Mouse (Mus musculus): ENCODE results near the gene Zfp687. TPM values are rescaled to one million over a fixed set of nuclear protein-coding genes. Genes with fewer than 3 reads are reported as not detected.

Gene Zfp687
- polyA plus RNA-seq (2015; fragmentation: Nextera tagmentation; extraction: Ambion mirVana) = 28.8 and 32.9 TPM in 2 replicates

- peaks cover 20% of the 10 kb centered on the region for H3K36me3 ChIP-seq (ENCODE audit: insufficient read depth, low read length)
- no peaks in the 10 kb centered on the region for H3K9me3 ChIP-seq (ENCODE audit: low read length)
- ATAC-seq (ENCODE audit: low FRiP score, low TSS enrichment) = peak; percentile 100
- H3K4me3 ChIP-seq (ENCODE audit: low read length) = peak within 1 kb of the TSS; percentile 80
- H3K27ac ChIP-seq (ENCODE audit: low read length) = peak within 1 kb of the TSS; percentile 99
- whole genome bisulfite sequencing = under 1% methylated on average over 34 of the region's 37 CpGs
- peak within 1 kb of the TSS; percentile 88 for H3K4me2 ChIP-seq (replicated peaks; ENCODE audit: low read depth, low read length)
- H3K27me3 ChIP-seq (ENCODE audit: insufficient read depth, low read length) = no peaks in the 10 kb centered on the region
- H3K9ac ChIP-seq (replicated peaks; ENCODE audit: low read length) = peak within 1 kb of the TSS; percentile 83
- H3K4me1 ChIP-seq (ENCODE audit: insufficient read depth, low read length) = peaks cover 18% of the 10 kb centered on the region
These were observed at the start of gene Zfp687 for GRCm38 (mm10) chr3:95015337-95015872. Zfp687 (minus strand) TSS chr3:95015448.

GRCm38 (mm10) chr3:95063741-95064140 is 48.5 kb upstream of the Zfp687 start:
- Histone ChIP-seq H3K27me3 (ENCODE audit: insufficient read depth, low read length) (no peaks in the 10 kb centered on the region), H3K4me3 (ENCODE audit: low read length) (no peak overlapping the region), H3K9me3 (ENCODE audit: low read length) (no peaks in the 10 kb centered on the region), H3K4me1 (ENCODE audit: insufficient read depth, low read length) (no peaks in the 10 kb centered on the region), H3K9ac (replicated peaks; ENCODE audit: low read length) (no peak overlapping the region), H3K36me3 (ENCODE audit: insufficient read depth, low read length) (peaks cover 80% of the 10 kb centered on the region), H3K27ac (ENCODE audit: low read length) (no peak overlapping the region), H3K4me2 (replicated peaks; ENCODE audit: low read depth, low read length) (no peak overlapping the region)
- no peak for ATAC-seq (ENCODE audit: low FRiP score, low TSS enrichment)
- 89% methylated on average over 4 of the region's 4 CpGs for WGBS

GRCm38 (mm10) chr3:95058078-95058477 is 42.8 kb upstream of the Zfp687 start:
- ATAC-seq (ENCODE audit: low FRiP score, low TSS enrichment) = no peak
- Histone ChIP-seq H3K4me2 (replicated peaks; ENCODE audit: low read depth, low read length) (no peak overlapping the region), H3K4me3 (ENCODE audit: low read length) (no peak overlapping the region), H3K27ac (ENCODE audit: low read length) (no peak overlapping the region), H3K27me3 (ENCODE audit: insufficient read depth, low read length) (no peaks in the 10 kb centered on the region), H3K36me3 (ENCODE audit: insufficient read depth, low read length) (peaks cover 45% of the 10 kb centered on the region), H3K9ac (replicated peaks; ENCODE audit: low read length) (no peak overlapping the region), H3K9me3 (ENCODE audit: low read length) (no peaks in the 10 kb centered on the region), H3K4me1 (ENCODE audit: insufficient read depth, low read length) (peaks cover 6% of the 10 kb centered on the region; the same call in 1 of the 2 replicates)
- WGBS = 80% methylated on average over 8 of the region's 8 CpGs

- no peaks in the 10 kb centered on the region for H3K9me3 ChIP-seq (ENCODE audit: low read length)
- WGBS = 86% methylated on average over 7 of the region's 7 CpGs
- no peak overlapping the region for H3K4me3 ChIP-seq (ENCODE audit: low read length)
- H3K4me1 ChIP-seq (ENCODE audit: insufficient read depth, low read length) = peaks cover 6% of the 10 kb centered on the region; the same call in 1 of the 2 replicates
- no peak overlapping the region for H3K4me2 ChIP-seq (replicated peaks; ENCODE audit: low read depth, low read length)
- H3K27ac ChIP-seq (ENCODE audit: low read length) = no peak overlapping the region
- H3K36me3 ChIP-seq (ENCODE audit: insufficient read depth, low read length) = peaks cover 29% of the 10 kb centered on the region
- no peaks in the 10 kb centered on the region for H3K27me3 ChIP-seq (ENCODE audit: insufficient read depth, low read length)
- H3K9ac ChIP-seq (replicated peaks; ENCODE audit: low read length) = no peak overlapping the region
- no peak for ATAC-seq (ENCODE audit: low FRiP score, low TSS enrichment)
These were observed 41.0 kb upstream of the Zfp687 start for GRCm38 (mm10) chr3:95056275-95056674.

GRCm38 (mm10) chr3:95054481-95055260 is 39.4 kb upstream of the Zfp687 start:
- Histone ChIP-seq H3K9ac (replicated peaks; ENCODE audit: low read length) (no peak overlapping the region), H3K9me3 (ENCODE audit: low read length) (no peaks in the 10 kb centered on the region), H3K36me3 (ENCODE audit: insufficient read depth, low read length) (peaks cover 13% of the 10 kb centered on the region), H3K27ac (ENCODE audit: low read length) (peak overlapping the region; percentile 15), H3K27me3 (ENCODE audit: insufficient read depth, low read length) (no peaks in the 10 kb centered on the region), H3K4me3 (ENCODE audit: low read length) (no peak overlapping the region), H3K4me1 (ENCODE audit: insufficient read depth, low read length) (peaks cover 6% of the 10 kb centered on the region; the same call in 1 of the 2 replicates), H3K4me2 (replicated peaks; ENCODE audit: low read depth, low read length) (no peak overlapping the region)
- ATAC-seq (ENCODE audit: low FRiP score, low TSS enrichment) = no peak
- WGBS = 58% methylated on average over 10 of the region's 10 CpGs

GRCm38 (mm10) chr3:95053701-95054100 is 38.5 kb upstream of the Zfp687 start:
- H3K4me1 ChIP-seq (ENCODE audit: insufficient read depth, low read length) = peaks cover 6% of the 10 kb centered on the region; the same call in 1 of the 2 replicates
- ATAC-seq (ENCODE audit: low FRiP score, low TSS enrichment) = no peak
- peaks cover 5% of the 10 kb centered on the region; the same call in 1 of the 2 replicates for H3K36me3 ChIP-seq (ENCODE audit: insufficient read depth, low read length)
- 42% methylated on average over 3 of the region's 3 CpGs for WGBS
- no peak overlapping the region for H3K4me3 ChIP-seq (ENCODE audit: low read length)
- no peak overlapping the region for H3K4me2 ChIP-seq (replicated peaks; ENCODE audit: low read depth, low read length)
- H3K9me3 ChIP-seq (ENCODE audit: low read length) = no peaks in the 10 kb centered on the region
- no peaks in the 10 kb centered on the region for H3K27me3 ChIP-seq (ENCODE audit: insufficient read depth, low read length)
- H3K27ac ChIP-seq (ENCODE audit: low read length) = no peak overlapping the region
- H3K9ac ChIP-seq (replicated peaks; ENCODE audit: low read length) = no peak overlapping the region

GRCm38 (mm10) chr3:95052959-95053358 is 37.7 kb upstream of the Zfp687 start:
- Histone ChIP-seq H3K27me3 (ENCODE audit: insufficient read depth, low read length) (no peaks in the 10 kb centered on the region), H3K9ac (replicated peaks; ENCODE audit: low read length) (no peak overlapping the region), H3K4me3 (ENCODE audit: low read length) (no peak overlapping the region), H3K4me1 (ENCODE audit: insufficient read depth, low read length) (peaks cover 6% of the 10 kb centered on the region; the same call in 1 of the 2 replicates), H3K4me2 (replicated peaks; ENCODE audit: low read depth, low read length) (no peak overlapping the region), H3K9me3 (ENCODE audit: low read length) (no peaks in the 10 kb centered on the region), H3K36me3 (ENCODE audit: insufficient read depth, low read length) (peaks cover under 1% of the 10 kb centered on the region; the same call in 1 of the 2 replicates), H3K27ac (ENCODE audit: low read length) (no peak overlapping the region)
- ATAC-seq (ENCODE audit: low FRiP score, low TSS enrichment) = 0 out of 2 replicates have a peak, but pooled peaks have one; percentile 15
- 56% methylated on average over 1 of the region's 1 CpGs for WGBS

- Histone ChIP-seq H3K36me3 (ENCODE audit: insufficient read depth, low read length) (no peaks in the 10 kb centered on the region), H3K4me2 (replicated peaks; ENCODE audit: low read depth, low read length) (no peak overlapping the region), H3K4me1 (ENCODE audit: insufficient read depth, low read length) (no peaks in the 10 kb centered on the region), H3K27me3 (ENCODE audit: insufficient read depth, low read length) (no peaks in the 10 kb centered on the region), H3K4me3 (ENCODE audit: low read length) (no peak overlapping the region), H3K9me3 (ENCODE audit: low read length) (no peaks in the 10 kb centered on the region), H3K27ac (ENCODE audit: low read length) (no peak overlapping the region), H3K9ac (replicated peaks; ENCODE audit: low read length) (no peak overlapping the region)
- no peak; the same call in 1 of the 2 replicates for ATAC-seq (ENCODE audit: low FRiP score, low TSS enrichment)
- 62% methylated on average over 3 of the region's 3 CpGs for WGBS
These were observed 32.7 kb upstream of the Zfp687 start for GRCm38 (mm10) chr3:95047914-95048313.

GRCm38 (mm10) chr3:95046462-95047057 is 31.3 kb upstream of the Zfp687 start:
- H3K4me3 ChIP-seq (ENCODE audit: low read length) = no peak overlapping the region
- WGBS = 86% methylated on average over 11 of the region's 11 CpGs
- H3K9ac ChIP-seq (replicated peaks; ENCODE audit: low read length) = no peak overlapping the region
- no peaks in the 10 kb centered on the region for H3K36me3 ChIP-seq (ENCODE audit: insufficient read depth, low read length)
- no peaks in the 10 kb centered on the region for H3K9me3 ChIP-seq (ENCODE audit: low read length)
- no peaks in the 10 kb centered on the region for H3K27me3 ChIP-seq (ENCODE audit: insufficient read depth, low read length)
- no peak overlapping the region for H3K4me2 ChIP-seq (replicated peaks; ENCODE audit: low read depth, low read length)
- no peak for ATAC-seq (ENCODE audit: low FRiP score, low TSS enrichment)
- no peak overlapping the region for H3K27ac ChIP-seq (ENCODE audit: low read length)
- peaks cover 2% of the 10 kb centered on the region for H3K4me1 ChIP-seq (ENCODE audit: insufficient read depth, low read length)
